Mouse (Mus musculus): Measurements from ENCODE around the gene Atp8a2. TPM values are rescaled to one million over a fixed set of nuclear protein-coding genes. Genes with fewer than 3 reads are reported as not detected.

The Atp8a2 gene
- polyA plus RNA-seq, 1 experiment = 0.01 TPM

DNA sequence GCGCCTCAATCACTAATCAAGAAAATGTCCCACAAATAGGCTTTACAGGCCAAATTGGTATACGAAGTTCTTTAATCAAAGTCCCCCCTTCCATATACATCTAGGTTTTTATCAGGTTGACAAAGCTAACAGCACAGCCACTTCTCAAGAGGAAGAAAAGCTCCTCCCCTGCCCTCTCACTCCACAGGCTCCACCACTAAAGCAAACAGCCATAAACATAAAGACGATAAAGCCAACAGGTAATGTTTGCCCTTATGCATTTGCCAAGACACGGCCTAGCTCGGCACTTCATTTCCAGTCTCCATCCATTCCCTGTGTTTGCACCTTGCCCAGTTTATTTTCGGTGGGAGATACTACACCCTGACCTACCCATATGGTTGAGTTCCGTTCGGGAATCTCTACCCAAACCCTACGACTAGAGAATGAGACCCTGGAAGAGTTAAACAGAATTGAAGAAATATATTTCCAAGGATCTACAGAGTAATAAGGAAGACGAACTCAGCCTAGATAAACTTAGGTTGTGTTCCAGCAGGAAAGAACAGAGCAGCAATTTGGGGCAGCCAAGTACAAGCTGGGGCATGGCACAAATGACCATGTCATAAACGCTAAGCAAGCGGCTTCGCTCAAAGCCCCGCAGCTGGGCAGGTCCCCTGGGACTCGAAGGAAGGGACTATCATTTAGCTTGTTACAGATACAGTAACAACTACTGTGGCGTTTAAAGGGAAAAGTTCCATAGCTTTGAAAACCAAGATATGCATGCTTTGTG, 26.0 kb downstream of the Atp8a2 start:
- no peaks in the 10 kb centered on the region for H3K79me2 ChIP-seq (ENCODE audit: control insufficient read depth, insufficient read depth)

DNA sequence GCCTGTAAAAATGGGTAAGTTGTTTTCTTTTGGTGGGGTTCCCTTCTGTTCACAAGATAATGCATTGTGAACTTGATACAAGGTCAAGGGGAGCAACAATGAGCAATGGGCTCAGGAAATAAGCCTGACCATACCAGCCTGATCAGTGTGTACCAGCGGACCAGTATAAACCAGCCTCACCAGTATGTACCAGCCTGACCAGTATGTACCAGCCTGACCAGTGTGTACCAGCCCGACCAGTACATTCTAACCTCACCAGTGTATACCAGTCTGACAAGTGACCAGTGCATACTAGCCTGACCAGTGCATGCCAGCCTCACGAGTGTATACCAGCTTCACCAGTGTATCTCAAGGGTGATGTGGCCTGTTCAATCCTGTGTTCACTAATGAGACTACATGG, 33.6 kb downstream of the Atp8a2 start:
- Histone ChIP-seq H3ac (ENCODE audit: control insufficient read depth, insufficient read length) (no peak overlapping the region), H3K4me2 (ENCODE audit: low read depth) (no peak overlapping the region), H3K27me3 (ENCODE audit: control insufficient read depth, insufficient read depth, insufficient read length) (peaks cover 7% of the 10 kb centered on the region), H3K79me2 (ENCODE audit: control insufficient read depth, insufficient read depth) (no peaks in the 10 kb centered on the region), H3K4me3 (no peak overlapping the region), H3K36me3 (ENCODE audit: control insufficient read depth, insufficient read depth) (no peaks in the 10 kb centered on the region)
- TF ChIP-seq MAX (IDR thresholded peaks at IDR 0.05; ENCODE audit: low read depth) (no peak), TCF3 (IDR thresholded peaks at IDR 0.05; ENCODE audit: insufficient read length, low read depth) (no peak), MYOD1 (IDR thresholded peaks at IDR 0.05; ENCODE audit: control insufficient read depth in 1 of 3, insufficient read length in 2 of 3, low read depth in 2 of 3) (no peak)

More for the DNA sequence above, 26.0 kb downstream of the Atp8a2 start:
- Histone ChIP-seq H3K4me2 (ENCODE audit: low read depth) (peak overlapping the region; percentile 10), H3K36me3 (ENCODE audit: control insufficient read depth, insufficient read depth) (no peaks in the 10 kb centered on the region), H3K27me3 (ENCODE audit: control insufficient read depth, insufficient read depth, insufficient read length) (peaks cover 36% of the 10 kb centered on the region), H3K4me3 (no peak overlapping the region), H3ac (ENCODE audit: control insufficient read depth, insufficient read length) (no peak overlapping the region)
- TF ChIP-seq MYOG (IDR thresholded peaks at IDR 0.05; ENCODE audit: control insufficient read depth in 1 of 3, insufficient read depth in 1 of 3, insufficient read length in 2 of 3, low read depth in 2 of 3) (no peak), REST (IDR thresholded peaks at IDR 0.05; ENCODE audit: insufficient read depth, insufficient read length) (no peak), MAX (IDR thresholded peaks at IDR 0.05; ENCODE audit: low read depth) (no peak), USF1 (IDR thresholded peaks at IDR 0.05; ENCODE audit: low read depth) (no peak), CEBPB (IDR thresholded peaks at IDR 0.05; ENCODE audit: insufficient read depth, poor library complexity, severe bottlenecking) (no peak), TCF3 (IDR thresholded peaks at IDR 0.05; ENCODE audit: insufficient read length, low read depth) (no peak), POLR2AphosphoS2 (IDR thresholded peaks at IDR 0.05; ENCODE audit: insufficient read length, low read depth) (no peak), E2F4 (IDR thresholded peaks at IDR 0.05; ENCODE audit: insufficient read depth) (no peak), POLR2A (IDR thresholded peaks at IDR 0.05; ENCODE audit: insufficient read length, low read depth) (no peak), TCF12 (IDR thresholded peaks at IDR 0.05; ENCODE audit: insufficient read depth, poor library complexity, severe bottlenecking) (no peak), SRF (IDR thresholded peaks at IDR 0.05; ENCODE audit: control insufficient read depth, insufficient read length, low read depth) (no peak), MYOD1 (IDR thresholded peaks at IDR 0.05; ENCODE audit: control insufficient read depth in 1 of 3, insufficient read length in 2 of 3, low read depth in 2 of 3) (no peak)

DNA sequence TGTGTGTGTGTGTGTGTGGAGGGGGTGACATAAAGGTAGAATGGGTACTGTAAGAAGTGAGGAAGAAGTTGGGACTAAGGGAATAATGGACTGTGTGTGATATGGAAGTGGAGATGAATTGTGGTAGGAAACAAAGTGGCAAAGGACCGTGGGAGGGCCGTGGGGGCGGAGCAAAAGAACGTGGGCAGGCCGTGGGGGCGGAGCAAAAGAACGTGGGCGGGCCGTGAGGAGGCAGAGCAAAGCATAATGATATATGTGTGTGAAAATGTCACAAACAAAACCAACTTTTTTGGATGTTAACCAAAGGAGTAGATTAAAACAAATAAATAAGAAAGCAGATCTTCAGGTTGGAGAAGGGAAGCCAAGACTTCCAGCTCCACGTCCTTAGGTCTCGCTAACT, 44.6 kb downstream of the Atp8a2 start:
- Histone ChIP-seq H3K36me3 (ENCODE audit: control insufficient read depth, insufficient read depth) (no peaks in the 10 kb centered on the region), H3K79me2 (ENCODE audit: control insufficient read depth, insufficient read depth) (no peaks in the 10 kb centered on the region), H3K4me3 (no peak overlapping the region), H3ac (ENCODE audit: control insufficient read depth, insufficient read length) (no peak overlapping the region), H3K27me3 (ENCODE audit: control insufficient read depth, insufficient read depth, insufficient read length) (no peaks in the 10 kb centered on the region), H3K4me2 (ENCODE audit: low read depth) (no peak overlapping the region)
- TF ChIP-seq POLR2A (IDR thresholded peaks at IDR 0.05; ENCODE audit: insufficient read length, low read depth) = no peak
- no peak for TF ChIP-seq E2F4 (IDR thresholded peaks at IDR 0.05; ENCODE audit: insufficient read depth)
- TF ChIP-seq MYOD1 (IDR thresholded peaks at IDR 0.05; ENCODE audit: control insufficient read depth in 1 of 3, insufficient read length in 2 of 3, low read depth in 2 of 3) = no peak
- TF ChIP-seq CEBPB (IDR thresholded peaks at IDR 0.05; ENCODE audit: insufficient read depth, poor library complexity, severe bottlenecking) = no peak
- no peak for TF ChIP-seq MYOG (IDR thresholded peaks at IDR 0.05; ENCODE audit: control insufficient read depth in 1 of 3, insufficient read depth in 1 of 3, insufficient read length in 2 of 3, low read depth in 2 of 3)
- no peak for TF ChIP-seq MAX (IDR thresholded peaks at IDR 0.05; ENCODE audit: low read depth)
- TF ChIP-seq SRF (IDR thresholded peaks at IDR 0.05; ENCODE audit: control insufficient read depth, insufficient read length, low read depth) = no peak
- no peak for TF ChIP-seq TCF3 (IDR thresholded peaks at IDR 0.05; ENCODE audit: insufficient read length, low read depth)
- no peak for TF ChIP-seq USF1 (IDR thresholded peaks at IDR 0.05; ENCODE audit: low read depth)

DNA sequence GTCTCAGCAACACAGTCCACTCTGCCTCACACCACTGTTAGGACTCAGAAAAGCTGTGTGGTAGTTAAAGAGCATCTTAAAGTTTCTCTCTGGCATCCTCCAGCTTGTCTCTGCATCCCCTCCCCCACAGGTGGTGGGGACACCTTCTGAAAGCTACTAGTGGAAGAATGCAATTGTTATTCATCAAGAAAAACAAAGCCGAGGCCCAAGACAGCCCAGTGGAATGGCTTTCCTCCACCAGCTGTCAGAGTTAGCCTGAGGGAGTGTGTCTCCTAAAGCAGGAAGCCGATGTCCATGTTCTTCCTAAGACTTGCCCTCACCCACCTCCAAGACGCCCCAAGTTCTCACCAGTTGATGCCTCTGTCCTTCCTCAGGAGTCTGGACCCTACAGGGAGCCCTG, 48.1 kb downstream of the Atp8a2 start:
- Histone ChIP-seq H3K27me3 (ENCODE audit: control insufficient read depth, insufficient read depth, insufficient read length) (no peaks in the 10 kb centered on the region), H3K36me3 (ENCODE audit: control insufficient read depth, insufficient read depth) (no peaks in the 10 kb centered on the region), H3K4me2 (ENCODE audit: low read depth) (no peak overlapping the region), H3ac (ENCODE audit: control insufficient read depth, insufficient read length) (no peak overlapping the region), H3K79me2 (ENCODE audit: control insufficient read depth, insufficient read depth) (no peaks in the 10 kb centered on the region), H3K4me3 (no peak overlapping the region)
- no peak for TF ChIP-seq USF1 (IDR thresholded peaks at IDR 0.05; ENCODE audit: low read depth)
- no peak for TF ChIP-seq TCF3 (IDR thresholded peaks at IDR 0.05; ENCODE audit: insufficient read length, low read depth)
- no peak for TF ChIP-seq MAX (IDR thresholded peaks at IDR 0.05; ENCODE audit: low read depth)
- no peak for TF ChIP-seq POLR2AphosphoS2 (IDR thresholded peaks at IDR 0.05; ENCODE audit: insufficient read length, low read depth)
- no peak for TF ChIP-seq MYOD1 (IDR thresholded peaks at IDR 0.05; ENCODE audit: control insufficient read depth in 1 of 3, insufficient read length in 2 of 3, low read depth in 2 of 3)
- no peak for TF ChIP-seq POLR2A (IDR thresholded peaks at IDR 0.05; ENCODE audit: insufficient read length, low read depth)
- no peak for TF ChIP-seq E2F4 (IDR thresholded peaks at IDR 0.05; ENCODE audit: insufficient read depth)
- TF ChIP-seq SRF (IDR thresholded peaks at IDR 0.05; ENCODE audit: control insufficient read depth, insufficient read length, low read depth) = no peak
- no peak for TF ChIP-seq CEBPB (IDR thresholded peaks at IDR 0.05; ENCODE audit: insufficient read depth, poor library complexity, severe bottlenecking)
- no peak for TF ChIP-seq TCF12 (IDR thresholded peaks at IDR 0.05; ENCODE audit: insufficient read depth, poor library complexity, severe bottlenecking)
- TF ChIP-seq MYOG (IDR thresholded peaks at IDR 0.05; ENCODE audit: control insufficient read depth in 1 of 3, insufficient read depth in 1 of 3, insufficient read length in 2 of 3, low read depth in 2 of 3) = no peak
- TF ChIP-seq REST (IDR thresholded peaks at IDR 0.05; ENCODE audit: insufficient read depth, insufficient read length) = no peak

DNA sequence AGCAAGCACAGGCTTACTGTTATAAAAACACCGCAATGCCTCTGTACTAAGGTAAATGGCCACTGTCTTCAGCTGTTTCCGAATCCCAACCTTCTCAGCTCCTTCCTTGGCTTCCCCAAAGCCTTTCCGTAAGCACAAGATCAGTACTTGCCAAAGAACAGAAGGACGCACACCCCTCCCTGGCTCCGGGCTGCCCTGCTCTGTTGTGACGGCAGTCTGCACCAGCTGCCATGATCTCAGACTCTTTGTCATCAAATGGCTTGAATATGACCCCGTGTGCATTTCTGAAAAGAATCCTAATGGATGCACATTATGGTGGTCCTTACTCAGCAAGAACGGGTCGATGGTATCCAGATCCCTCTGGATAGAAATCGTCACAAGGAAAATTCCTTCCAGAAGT, 53.7 kb downstream of the Atp8a2 start:
- no peak overlapping the region for H3K4me2 ChIP-seq (ENCODE audit: low read depth)
- peaks cover 7% of the 10 kb centered on the region for H3K27me3 ChIP-seq (ENCODE audit: control insufficient read depth, insufficient read depth, insufficient read length)
- no peak overlapping the region for H3K4me3 ChIP-seq
- H3ac ChIP-seq (ENCODE audit: control insufficient read depth, insufficient read length) = no peak overlapping the region
- H3K36me3 ChIP-seq (ENCODE audit: control insufficient read depth, insufficient read depth) = no peaks in the 10 kb centered on the region
- TF ChIP-seq POLR2AphosphoS2 (IDR thresholded peaks at IDR 0.05; ENCODE audit: insufficient read length, low read depth) (no peak), USF1 (IDR thresholded peaks at IDR 0.05; ENCODE audit: low read depth) (no peak), MAX (IDR thresholded peaks at IDR 0.05; ENCODE audit: low read depth) (no peak), CEBPB (IDR thresholded peaks at IDR 0.05; ENCODE audit: insufficient read depth, poor library complexity, severe bottlenecking) (no peak), SRF (IDR thresholded peaks at IDR 0.05; ENCODE audit: control insufficient read depth, insufficient read length, low read depth) (no peak), E2F4 (IDR thresholded peaks at IDR 0.05; ENCODE audit: insufficient read depth) (no peak), POLR2A (IDR thresholded peaks at IDR 0.05; ENCODE audit: insufficient read length, low read depth) (no peak), MYOD1 (IDR thresholded peaks at IDR 0.05; ENCODE audit: control insufficient read depth in 1 of 3, insufficient read length in 2 of 3, low read depth in 2 of 3) (no peak), REST (IDR thresholded peaks at IDR 0.05; ENCODE audit: insufficient read depth, insufficient read length) (no peak), TCF3 (IDR thresholded peaks at IDR 0.05; ENCODE audit: insufficient read length, low read depth) (no peak), MYOG (IDR thresholded peaks at IDR 0.05; ENCODE audit: control insufficient read depth in 1 of 3, insufficient read depth in 1 of 3, insufficient read length in 2 of 3, low read depth in 2 of 3) (no peak), TCF12 (IDR thresholded peaks at IDR 0.05; ENCODE audit: insufficient read depth, poor library complexity, severe bottlenecking) (no peak)
- H3K79me2 ChIP-seq (ENCODE audit: control insufficient read depth, insufficient read depth) = no peaks in the 10 kb centered on the region

All from myocyte (in vitro differentiated cells).